ENCODE assay signal across 23 mouse cellular contexts in genomic region chr5:150559519-150560103, GRCm38 (mm10). TPM values are rescaled to one million over a fixed set of nuclear protein-coding genes. Genes with fewer than 3 reads are reported as not detected.
DNase-seq lines count a peak whose midpoint lies in the region; ATAC-seq and TF ChIP-seq lines count a peak whose summit lies in the region.
"Had no signal": no experiment of that assay in that cellular context is flagged by ENCODE, and none has a peak within 500 bp of the region (broad histone marks: within the 10 kb centered on the region; RNA-seq: fewer than 3 reads in every experiment).

No protein-coding gene starts in this region.

- no peak for TF ChIP-seq CTCF in CH12.LX (conservative IDR thresholded peaks at IDR 0.05 in 1 of 2, IDR thresholded peaks at IDR 0.05 in 1 of 2; ENCODE audit: low read depth in 2 of 2, low read length in 2 of 2)
- TF ChIP-seq CTCF in heart, postnatal 0 days (IDR thresholded peaks at IDR 0.05; ENCODE audit: low read depth), result no peak

- in situ Hi-C loops in CH12.LX (cut with MboI; ENCODE audit: low pct_ligation_motif_present, low pct_unique_long_range_greater_than_20kb, low sequenced_read_pairs), result no loop called here

- no peak for ATAC-seq in heart, embryonic 11.5 days (replicated peaks; ENCODE audit: insufficient number of reproducible peaks, low FRiP score, low TSS enrichment)
- peak; percentile 67 for ATAC-seq in heart, embryonic 15.5 days (replicated peaks; ENCODE audit: insufficient number of reproducible peaks, insufficient read depth, low FRiP score, low read depth)
- ATAC-seq in heart, postnatal 0 days (ENCODE audit: insufficient read depth, low read depth), result peak; percentile 87
- no peak for ATAC-seq in liver, embryonic 12.5 days
- ATAC-seq: forebrain, embryonic 16.5 days; intestine, embryonic 16.5 days had no signal

- no peak for TF ChIP-seq RAD21 in CH12.LX (IDR thresholded peaks at IDR 0.05; ENCODE audit: low read depth, low read length)

- WGBS in heart, embryonic 11.5 days (ENCODE audit: insufficient replicate concordance), result 66% methylated on average over 6 of the region's 6 CpGs
- 59% methylated on average over 6 of the region's 6 CpGs for whole genome bisulfite sequencing in heart, embryonic 15.5 days
- WGBS in heart, postnatal 0 days, result 40% methylated on average over 6 of the region's 6 CpGs
- 86% methylated on average over 6 of the region's 6 CpGs for WGBS in liver, embryonic 12.5 days (ENCODE audit: insufficient replicate concordance)

- no peak overlapping the region for H3K4me2 ChIP-seq in heart, embryonic 11.5 days
- H3K4me2 ChIP-seq in heart, embryonic 15.5 days, result no peak overlapping the region
- no peak overlapping the region for H3K4me2 ChIP-seq in CH12.LX (ENCODE audit: insufficient read depth, low read depth, poor library complexity, severe bottlenecking)
- H3K4me2 ChIP-seq in heart, postnatal 0 days (ENCODE audit: low read depth, low read length), result no peak overlapping the region
- H3K4me2 ChIP-seq in liver, embryonic 12.5 days, result no peak overlapping the region
- H3K4me2 ChIP-seq: embryonic facial prominence, embryonic 13.5 days; forebrain, embryonic 12.5 days; hindbrain, embryonic 14.5 days had no signal

- H3K27me3 ChIP-seq in heart, embryonic 11.5 days (ENCODE audit: control insufficient read depth, insufficient read depth, low read length), result no peaks in the 10 kb centered on the region
- H3K27me3 ChIP-seq in heart, embryonic 15.5 days, result no peaks in the 10 kb centered on the region
- H3K27me3 ChIP-seq in CH12.LX (replicated peaks), result no peaks in the 10 kb centered on the region
- H3K27me3 ChIP-seq in heart, postnatal 0 days (ENCODE audit: control insufficient read depth, insufficient read depth, low read length), result no peaks in the 10 kb centered on the region
- H3K27me3 ChIP-seq in liver, embryonic 12.5 days (replicated peaks), result no peaks in the 10 kb centered on the region
- H3K27me3 ChIP-seq: embryonic facial prominence, embryonic 13.5 days; forebrain, embryonic 12.5 days had no signal

- H3K27ac ChIP-seq in heart, embryonic 11.5 days (ENCODE audit: low read depth, low read length), result peak overlapping the region; percentile 46
- H3K27ac ChIP-seq in heart, embryonic 15.5 days, result peak overlapping the region; percentile 64
- no peak overlapping the region for H3K27ac ChIP-seq in CH12.LX (ENCODE audit: insufficient read depth, low read depth)
- peak overlapping the region; percentile 83 for H3K27ac ChIP-seq in heart, postnatal 0 days (ENCODE audit: low read depth)
- no peak overlapping the region for H3K27ac ChIP-seq in liver, embryonic 12.5 days
- H3K27ac ChIP-seq: embryonic facial prominence, embryonic 13.5 days; forebrain, embryonic 12.5 days; hindbrain, embryonic 10.5 days; hindbrain, embryonic 14.5 days had no signal

- TF ChIP-seq POLR2A in CH12.LX (IDR thresholded peaks at IDR 0.05; ENCODE audit: low read depth, low read length), result no peak

- no peak overlapping the region for H3K4me3 ChIP-seq in heart, embryonic 11.5 days (ENCODE audit: low read depth, low read length)
- H3K4me3 ChIP-seq in heart, embryonic 15.5 days, result no peak overlapping the region
- no peak overlapping the region for H3K4me3 ChIP-seq in CH12.LX (replicated peaks in 1 of 3; ENCODE audit: low read depth in 2 of 3, low read length in 2 of 3, poor library complexity in 1 of 3)
- no peak overlapping the region for H3K4me3 ChIP-seq in heart, postnatal 0 days (ENCODE audit: low read depth, low read length)
- no peak overlapping the region for H3K4me3 ChIP-seq in liver, embryonic 12.5 days
- H3K4me3 ChIP-seq: embryonic facial prominence, embryonic 13.5 days; forebrain, embryonic 12.5 days; hindbrain, embryonic 10.5 days had no signal

- no peaks in the 10 kb centered on the region for H3K79me2 ChIP-seq in CH12.LX (replicated peaks; ENCODE audit: control insufficient read depth, extremely low read depth, insufficient read depth, poor library complexity, severe bottlenecking)

- no peak for TF ChIP-seq EP300 in CH12.LX (IDR thresholded peaks at IDR 0.05; ENCODE audit: low read length)
- TF ChIP-seq EP300 in heart, postnatal 0 days (IDR thresholded peaks at IDR 0.05; ENCODE audit: low read depth), result no peak

- H3K9me3 ChIP-seq in heart, embryonic 11.5 days (replicated peaks; ENCODE audit: control insufficient read depth, low read length), result no peaks in the 10 kb centered on the region
- no peaks in the 10 kb centered on the region for H3K9me3 ChIP-seq in heart, embryonic 15.5 days (replicated peaks)
- H3K9me3 ChIP-seq in CH12.LX (replicated peaks; ENCODE audit: low read length), result no peaks in the 10 kb centered on the region
- no peaks in the 10 kb centered on the region for H3K9me3 ChIP-seq in heart, postnatal 0 days (replicated peaks; ENCODE audit: control insufficient read depth, low read length)
- H3K9me3 ChIP-seq in liver, embryonic 12.5 days (replicated peaks), result no peaks in the 10 kb centered on the region
- H3K9me3 ChIP-seq: embryonic facial prominence, embryonic 13.5 days; forebrain, embryonic 12.5 days; hindbrain, embryonic 10.5 days had no signal

- dilution Hi-C loops in CH12.LX (cut with MboI; ENCODE audit: extremely low pct_ligation_motif_present, extremely low pct_unique_long_range_greater_than_20kb, low sequenced_read_pairs), result no loop called here

- H3K36me3 ChIP-seq in heart, embryonic 11.5 days (ENCODE audit: control insufficient read depth, insufficient read depth, low read length), result peaks cover 22% of the 10 kb centered on the region
- peaks cover 23% of the 10 kb centered on the region; the same call in 1 of the 2 replicates for H3K36me3 ChIP-seq in heart, embryonic 15.5 days
- H3K36me3 ChIP-seq in CH12.LX (replicated peaks in 1 of 2; ENCODE audit: control insufficient read depth in 1 of 2, insufficient read depth in 1 of 2, low read length in 1 of 2), result peaks cover 38 to 79% of the 10 kb centered on the region in 2 experiments
- H3K36me3 ChIP-seq in heart, postnatal 0 days (replicated peaks; ENCODE audit: control insufficient read depth, insufficient read depth, low read length), result peaks cover 42% of the 10 kb centered on the region
- peaks cover 93% of the 10 kb centered on the region for H3K36me3 ChIP-seq in liver, embryonic 12.5 days

- H3K4me1 ChIP-seq in heart, embryonic 11.5 days (ENCODE audit: control insufficient read depth, insufficient read depth, low read length), result no peaks in the 10 kb centered on the region
- H3K4me1 ChIP-seq in heart, embryonic 15.5 days (replicated peaks), result no peaks in the 10 kb centered on the region
- H3K4me1 ChIP-seq in CH12.LX (ENCODE audit: control insufficient read depth in 1 of 2, insufficient read depth in 2 of 2), result peaks cover 0 to 3% of the 10 kb centered on the region in 2 experiments; a peak in 2 of 4 replicates
- H3K4me1 ChIP-seq in heart, postnatal 0 days (ENCODE audit: control insufficient read depth, insufficient read depth), result no peaks in the 10 kb centered on the region
- peaks cover 3% of the 10 kb centered on the region; the same call in 1 of the 2 replicates for H3K4me1 ChIP-seq in liver, embryonic 12.5 days
- H3K4me1 ChIP-seq: embryonic facial prominence, embryonic 13.5 days; forebrain, embryonic 12.5 days; hindbrain, embryonic 10.5 days had no signal

- no peak overlapping the region for H3K9ac ChIP-seq in heart, embryonic 11.5 days (ENCODE audit: low read depth, low read length)
- H3K9ac ChIP-seq in heart, embryonic 15.5 days, result 0 out of 2 replicates have a peak overlapping the region, but pooled peaks have one; percentile 0
- no peak overlapping the region for H3K9ac ChIP-seq in CH12.LX (ENCODE audit: insufficient read depth, low read depth)
- H3K9ac ChIP-seq in heart, postnatal 0 days (replicated peaks; ENCODE audit: low read depth, low read length), result no peak overlapping the region
- H3K9ac ChIP-seq in liver, embryonic 12.5 days, result no peak overlapping the region
- H3K9ac ChIP-seq: embryonic facial prominence, embryonic 13.5 days; forebrain, embryonic 12.5 days; hindbrain, embryonic 14.5 days had no signal

- no peak for DNase-seq in heart, adult 9 months (ENCODE audit: low spot score in 2 of 2)
- DNase-seq in heart, adult 8-10 months (ENCODE audit: low spot score), result no peak
- DNase-seq in CH12.LX (ENCODE audit: extremely low read depth), result peak; percentile 9
- DNase-seq in heart, postnatal 0 days (ENCODE audit: low spot score), result peak; percentile 78
- DNase-seq: adrenal gland, adult 2 months; adrenal gland, postnatal 25 days; cerebellum, adult 18-20 months; cerebellum, adult 9-11 months; cerebellum, postnatal 36 days; gastrocnemius, postnatal 14 days; kidney, adult 8-10 months had no signal

RNA-seq across cellular contexts. Expression of gene Brca2, which starts 37.2 kb away (rescaled TPM):
- polyA plus RNA-seq in heart, embryonic 11.5 days (2014; fragmentation: Nextera tagmentation; extraction: Ambion mirVana), result 20.9 and 21.6 TPM in 2 replicates
- polyA plus RNA-seq in heart, embryonic 15.5 days (2015; fragmentation: Nextera tagmentation; extraction: Ambion mirVana), result 17.1 TPM in 2 replicates
- 1 to 10 TPM; 1.4 to 3.1 (median 2.1) TPM for total RNA-seq in heart, adult 8-10 months (2022)
- 17.1 and 21.5 TPM in 2 replicates for total RNA-seq in CH12.LX (2012; rRNA removed)
- total RNA-seq in CH12.LX (2014; rRNA removed), result 13.8 and 17.3 TPM in 2 replicates
- 21.9 and 24.0 TPM in 2 replicates for polyA plus RNA-seq in CH12.LX (2012; ENCODE audit: insufficient read length, low read depth)
- 15.8 and 22.4 TPM in 2 replicates for total RNA-seq in heart, postnatal 0 days (2014; rRNA removed; ENCODE audit: low replicate concordance)
- 8.7 and 9.9 TPM in 2 replicates for polyA plus RNA-seq in heart, postnatal 0 days (2015; fragmentation: Nextera tagmentation; extraction: Ambion mirVana)
- polyA plus RNA-seq in liver, embryonic 12.5 days (2016; fragmentation: Nextera tagmentation; extraction: Ambion mirVana), result 26.0 and 26.8 TPM in 2 replicates

RNA-seq across cellular contexts. Expression of gene N4bp2l1, which starts 37.4 kb away (rescaled TPM):
- polyA plus RNA-seq in heart, embryonic 11.5 days (2014; fragmentation: Nextera tagmentation; extraction: Ambion mirVana), result 3.0 and 3.2 TPM in 2 replicates
- polyA plus RNA-seq in heart, embryonic 15.5 days (2015; fragmentation: Nextera tagmentation; extraction: Ambion mirVana), result 3.4 and 5.6 TPM in 2 replicates
- 1 to 10 TPM; 2.9 to 5.8 (median 3.2) TPM for total RNA-seq in heart, adult 8-10 months (2022)
- 6.5 and 10.2 TPM in 2 replicates for total RNA-seq in CH12.LX (2012; rRNA removed)
- 8.9 and 9.5 TPM in 2 replicates for total RNA-seq in CH12.LX (2014; rRNA removed)
- 16.4 and 18.6 TPM in 2 replicates for polyA plus RNA-seq in CH12.LX (2012; ENCODE audit: insufficient read length, low read depth)
- total RNA-seq in heart, postnatal 0 days (2014; rRNA removed; ENCODE audit: low replicate concordance), result 0.15 TPM in 1 of 2 replicates, not detected in the other
- 3.1 and 3.3 TPM in 2 replicates for polyA plus RNA-seq in heart, postnatal 0 days (2015; fragmentation: Nextera tagmentation; extraction: Ambion mirVana)
- polyA plus RNA-seq in liver, embryonic 12.5 days (2016; fragmentation: Nextera tagmentation; extraction: Ambion mirVana), result 9.3 and 9.4 TPM in 2 replicates

RNA-seq across cellular contexts. Expression of gene Zar1l, which starts 41.6 kb away (rescaled TPM):
- not detected in 2 replicates for polyA plus RNA-seq in heart, embryonic 11.5 days (2014; fragmentation: Nextera tagmentation; extraction: Ambion mirVana)
- polyA plus RNA-seq in heart, embryonic 15.5 days (2015; fragmentation: Nextera tagmentation; extraction: Ambion mirVana), result not detected in 2 replicates
- not detected for total RNA-seq in heart, adult 8-10 months (2022)
- total RNA-seq in CH12.LX (2012; rRNA removed) (not detected in 2 replicates), CH12.LX (2014; rRNA removed) (not detected in 2 replicates)
- polyA plus RNA-seq in CH12.LX (2012; ENCODE audit: insufficient read length, low read depth), result not detected in 2 replicates
- not detected in 2 replicates for total RNA-seq in heart, postnatal 0 days (2014; rRNA removed; ENCODE audit: low replicate concordance)
- polyA plus RNA-seq in heart, postnatal 0 days (2015; fragmentation: Nextera tagmentation; extraction: Ambion mirVana), result not detected in 2 replicates
- not detected in 2 replicates for polyA plus RNA-seq in liver, embryonic 12.5 days (2016; fragmentation: Nextera tagmentation; extraction: Ambion mirVana)
- total RNA-seq: adrenal gland, adult 2 months; adrenal gland, postnatal 25 days; ES-E14; gastrocnemius, adult 18-20 months; gastrocnemius, postnatal 14 days had no signal
- polyA plus RNA-seq: adrenal gland, adult 2 months; embryonic facial prominence, embryonic 13.5 days; forebrain, embryonic 12.5 days; forebrain, embryonic 16.5 days; gonadal fat pad, adult 2 months; hindbrain, embryonic 10.5 days; hindbrain, embryonic 14.5 days; intestine, embryonic 16.5 days had no signal

Comparison
In these comparisons a context has a peak if more than half of its experiments do, and no peak if none do; other contexts are left out.
1. ATAC-seq: peak in heart, embryonic 15.5 days (single experiment) and heart, postnatal 0 days (single experiment); none in heart, embryonic 11.5 days (single experiment) and liver, embryonic 12.5 days (single experiment).
2. DNase-seq: peak in CH12.LX (single experiment) and heart, postnatal 0 days (single experiment); none in heart, adult 9 months (0 of 2) and heart, adult 8-10 months (single experiment).
3. H3K27ac ChIP-seq: peak in heart, embryonic 11.5 days (single experiment), heart, embryonic 15.5 days (single experiment) and heart, postnatal 0 days (single experiment); none in CH12.LX (single experiment) and liver, embryonic 12.5 days (single experiment).